Mouse (Mus musculus) thymus, adult 2 months (tissue): Measurements from ENCODE around the gene Serpina3f. TPM values are rescaled to one million over a fixed set of nuclear protein-coding genes. Genes with fewer than 3 reads are reported as not detected.

Source experiments
- DNase-seq: peaks from one replicate; pipeline ENCODE4 v3.0.0; 2021
- H3K27ac ChIP-seq: fragments of 200-500 bp; 2 replicates; pipeline ENCODE4 v1.5.1; 2012; ENCODE audit warnings: low read length, control low read depth; ENCODE audit not compliant: control insufficient read depth, insufficient read depth
- H3K27me3 ChIP-seq: fragments of 200-500 bp; 2 replicates; pipeline ENCODE4 v1.6.1; 2012; ENCODE audit warnings: mild to moderate bottlenecking, low read length, moderate library complexity, mixed read lengths; ENCODE audit not compliant: control insufficient read depth, insufficient read depth
- H3K36me3 ChIP-seq: fragments of 200-500 bp; 2 replicates; pipeline ENCODE4 v1.6.1; 2012; ENCODE audit warnings: mild to moderate bottlenecking, low read length, moderate library complexity; ENCODE audit not compliant: control insufficient read depth, insufficient read depth
- H3K4me1 ChIP-seq: fragments of 200-500 bp; replicated peaks from 2 replicates; pipeline ENCODE4 v1.6.1; 2012; ENCODE audit warnings: low read length; ENCODE audit not compliant: control insufficient read depth, insufficient read depth
- H3K4me3 ChIP-seq: fragments of 200-500 bp; 2 replicates; pipeline ENCODE4 v1.5.1; 2012; ENCODE audit warnings: mild to moderate bottlenecking, low read length, control low read depth, moderate library complexity; ENCODE audit not compliant: control insufficient read depth, insufficient read depth
- CTCF ChIP-seq: fragments of 200-500 bp; IDR thresholded peaks from 2 replicates; pipeline ENCODE4 v1.5.1; 2012; ENCODE audit warnings: mild to moderate bottlenecking, control low read depth, low read length, moderate library complexity, borderline replicate concordance; ENCODE audit not compliant: control insufficient read depth, poor library complexity, insufficient read depth; ENCODE audit errors: extremely low read depth
- POLR2A ChIP-seq: fragments of 200-500 bp; IDR thresholded peaks from 2 replicates; pipeline ENCODE4 v1.6.1; 2012; ENCODE audit warnings: mild to moderate bottlenecking, low read length, control low read depth, moderate library complexity; ENCODE audit not compliant: control insufficient read depth, poor library complexity, insufficient read depth; ENCODE audit errors: extremely low read depth
- WGBS: fragments of 180-500 bp; shearing (Covaris S2); methylation state at CpG from one replicate; pipeline ENCODE4 v1.1.7; 2018; 5-methylcytosine and 5-hydroxymethylcytosine counted together
- polyA plus RNA-seq: library from polyadenylated mRNA; depleted of rRNA; stranded (reverse); fragments of >200 nt; gene quantifications from 2 replicates; pipeline ENCODE4 v1.2.3, GENCODE M21; 2012

Serpina3f gene
- polyA plus RNA-seq, 1 experiment: 1.6 TPM

- H3K4me1 ChIP-seq: no peaks in the 10 kb centered on the region
- H3K4me3 ChIP-seq: no peak overlapping the region
- WGBS: 94% methylated on average over 2 of the region's 2 CpGs
- TF ChIP-seq POLR2A: no peak
- TF ChIP-seq CTCF: no peak
- H3K36me3 ChIP-seq: no peaks in the 10 kb centered on the region
- H3K27me3 ChIP-seq: no peaks in the 10 kb centered on the region
- DNase-seq: no peak
- H3K27ac ChIP-seq: no peak overlapping the region
These were observed 25.1 kb upstream of the Serpina3f start for GRCm38 (mm10) chr12:104189246-104189645.

- TF ChIP-seq CTCF (no peak), POLR2A (no peak)
- Histone ChIP-seq H3K27me3 (no peaks in the 10 kb centered on the region), H3K27ac (no peak overlapping the region), H3K4me1 (no peaks in the 10 kb centered on the region), H3K4me3 (no peak overlapping the region), H3K36me3 (no peaks in the 10 kb centered on the region)
- DNase-seq: no peak
These were observed 23.5 kb upstream of the Serpina3f start for GRCm38 (mm10) chr12:104190852-104191251.

- Histone ChIP-seq H3K27ac (no peak overlapping the region), H3K4me1 (no peaks in the 10 kb centered on the region), H3K27me3 (no peaks in the 10 kb centered on the region), H3K36me3 (no peaks in the 10 kb centered on the region), H3K4me3 (no peak overlapping the region)
- no peak for DNase-seq
- WGBS: 95% methylated on average over 4 of the region's 4 CpGs
- TF ChIP-seq CTCF (no peak), POLR2A (no peak)
These were observed 5.2 kb upstream of the Serpina3f start for GRCm38 (mm10) chr12:104209149-104209548.

- Histone ChIP-seq H3K4me3 (no peak overlapping the region), H3K4me1 (no peaks in the 10 kb centered on the region), H3K27ac (no peak overlapping the region), H3K27me3 (no peaks in the 10 kb centered on the region), H3K36me3 (no peaks in the 10 kb centered on the region)
- no peak for DNase-seq
- TF ChIP-seq CTCF (no peak), POLR2A (no peak)
- WGBS: 42% methylated on average over 2 of the region's 2 CpGs
These were observed 4.5 kb upstream of the Serpina3f start for GRCm38 (mm10) chr12:104209802-104210201.

- Histone ChIP-seq H3K36me3 (no peaks in the 10 kb centered on the region), H3K4me3 (no peak overlapping the region), H3K27me3 (no peaks in the 10 kb centered on the region), H3K27ac (no peak overlapping the region), H3K4me1 (no peaks in the 10 kb centered on the region)
- WGBS: 55% methylated on average over 2 of the region's 2 CpGs
- TF ChIP-seq CTCF (no peak), POLR2A (no peak)
- DNase-seq: no peak
These were observed 477 bp upstream of the Serpina3f start for GRCm38 (mm10) chr12:104213689-104214444.

GRCm38 (mm10) chr12:104215249-104215648, 905 bp downstream of the Serpina3f start:
- Histone ChIP-seq H3K27ac (no peak overlapping the region), H3K27me3 (no peaks in the 10 kb centered on the region), H3K4me1 (no peaks in the 10 kb centered on the region), H3K36me3 (no peaks in the 10 kb centered on the region), H3K4me3 (no peak overlapping the region)
- WGBS: 36% methylated on average over 1 of the region's 1 CpGs
- TF ChIP-seq POLR2A: no peak
- TF ChIP-seq CTCF: no peak
- no peak for DNase-seq

GRCm38 (mm10) chr12:104221616-104222015, 7.3 kb downstream of the Serpina3f start:
- 100% methylated on average over 1 of the region's 1 CpGs for WGBS
- H3K4me1 ChIP-seq: no peaks in the 10 kb centered on the region
- H3K27me3 ChIP-seq: no peaks in the 10 kb centered on the region
- no peak for TF ChIP-seq POLR2A
- no peak for TF ChIP-seq CTCF
- DNase-seq: no peak
- no peak overlapping the region for H3K4me3 ChIP-seq
- H3K36me3 ChIP-seq: no peaks in the 10 kb centered on the region
- no peak overlapping the region for H3K27ac ChIP-seq
